Mouse (Mus musculus) neural tube, embryonic 11.5 days (tissue): Measurements from ENCODE around the gene Serpinc1. TPM values are rescaled to one million over a fixed set of nuclear protein-coding genes. Genes with fewer than 3 reads are reported as not detected.
"Not testable (repeated sequence)": the region's sequence is repeated elsewhere in the genome, so short reads cannot be mapped to it uniquely, and the experiment has no call there.

Source experiments
- ATAC-seq: fragments of 200-750 bp; cut with Nextera tagmentation; 2 replicates; pipeline ENCODE4 v1.8.0; 2017; ENCODE audit warnings: moderate number of reproducible peaks, mild to moderate bottlenecking, moderate TSS enrichment, moderate library complexity; ENCODE audit not compliant: insufficient read depth, low FRiP score, low TSS enrichment
- DNase-seq: peaks from one replicate; pipeline ENCODE4 v3.0.0-alpha.2; 2015; ENCODE audit warnings: low spot score
- H3K27ac ChIP-seq: fragments of 300-500 bp; sonication (generic); 2 replicates; pipeline ENCODE4 v1.5.1; 2014; ENCODE audit warnings: low read depth, mild to moderate bottlenecking, low read length
- H3K27me3 ChIP-seq: fragments of 300-500 bp; sonication (generic); 2 replicates; pipeline ENCODE4 v1.6.1; 2014; ENCODE audit warnings: mild to moderate bottlenecking, low read length, mixed read lengths; ENCODE audit not compliant: control insufficient read depth, insufficient read depth
- H3K36me3 ChIP-seq: fragments of 300-500 bp; sonication (generic); 2 replicates; pipeline ENCODE4 v1.6.1; 2014; ENCODE audit warnings: mild to moderate bottlenecking, low read length, moderate library complexity, mixed read lengths; ENCODE audit not compliant: control insufficient read depth, insufficient read depth
- H3K4me1 ChIP-seq: fragments of 300-500 bp; sonication (generic); 2 replicates; pipeline ENCODE4 v1.6.1; 2014; ENCODE audit warnings: low read length, mixed read lengths; ENCODE audit not compliant: control insufficient read depth, insufficient read depth
- H3K4me2 ChIP-seq: fragments of 300-500 bp; sonication (generic); 2 replicates; pipeline ENCODE4 v1.6.1; 2014; ENCODE audit warnings: low read depth, mild to moderate bottlenecking, moderate library complexity
- H3K4me3 ChIP-seq: fragments of 300-500 bp; sonication (generic); 2 replicates; pipeline ENCODE4 v1.5.1; 2014; ENCODE audit warnings: low read depth, low read length
- H3K9ac ChIP-seq: fragments of 300-500 bp; sonication (generic); 2 replicates; pipeline ENCODE4 v1.6.1; 2014; ENCODE audit warnings: mild to moderate bottlenecking, low read length
- H3K9me3 ChIP-seq: fragments of 300-500 bp; sonication (generic); 2 replicates; pipeline ENCODE4 v1.6.1; 2016; ENCODE audit warnings: low read length; ENCODE audit not compliant: control insufficient read depth
- WGBS: fragments of 180-500 bp; shearing (Covaris S2); extraction: QIAGEN DNeasy Blood & Tissue Kit; methylation state at CpG from one replicate; pipeline ENCODE4 v1.1.7; 2014; 5-methylcytosine and 5-hydroxymethylcytosine counted together
- polyA plus RNA-seq: library from polyadenylated mRNA; unstranded; fragments of >200 nt; fragmentation: Nextera tagmentation; extraction: Ambion mirVana; gene quantifications from 2 replicates; pipeline ENCODE4 v1.2.1, GENCODE M21; 2014

Gene Serpinc1
- polyA plus RNA-seq, 1 experiment from 2014 or later = 0.94 TPM

GRCm38 (mm10) chr1:160980537-160981234 lies 2.3 kb downstream of the Serpinc1 start:
- WGBS = 82% methylated on average over 8 of the region's 8 CpGs
- Histone ChIP-seq H3K27ac (no peak overlapping the region), H3K9ac (no peak overlapping the region), H3K4me2 (no peak overlapping the region), H3K27me3 (no peaks in the 10 kb centered on the region), H3K36me3 (no peaks in the 10 kb centered on the region), H3K4me3 (no peak overlapping the region), H3K4me1 (no peaks in the 10 kb centered on the region), H3K9me3 (no peaks in the 10 kb centered on the region)
- no peak for DNase-seq
- no peak for ATAC-seq

- H3K9ac ChIP-seq = no peak overlapping the region
- WGBS = 86% methylated on average over 4 of the region's 4 CpGs
Observed at GRCm38 (mm10) chr1:160981337-160981736, 3.0 kb downstream of the Serpinc1 start.

GRCm38 (mm10) chr1:160982887-160983286 lies 4.5 kb downstream of the Serpinc1 start:
- H3K27me3 ChIP-seq = no peaks in the 10 kb centered on the region
- DNase-seq (no peak), ATAC-seq (no peak)
- no peak overlapping the region for H3K9ac ChIP-seq
- H3K4me1 ChIP-seq = no peaks in the 10 kb centered on the region
- no peak overlapping the region for H3K4me2 ChIP-seq
- no peak overlapping the region for H3K4me3 ChIP-seq
- WGBS = 89% methylated on average over 3 of the region's 3 CpGs
- H3K27ac ChIP-seq = no peak overlapping the region
- no peaks in the 10 kb centered on the region for H3K9me3 ChIP-seq
- H3K36me3 ChIP-seq = no peaks in the 10 kb centered on the region

More at GRCm38 (mm10) chr1:160981337-160981736, 3.0 kb downstream of the Serpinc1 start:
- Histone ChIP-seq H3K4me3 (no peak overlapping the region), H3K27me3 (no peaks in the 10 kb centered on the region), H3K27ac (no peak overlapping the region), H3K9me3 (no peaks in the 10 kb centered on the region), H3K4me2 (no peak overlapping the region), H3K4me1 (no peaks in the 10 kb centered on the region), H3K36me3 (no peaks in the 10 kb centered on the region)
- ATAC-seq (no peak), DNase-seq (no peak)

GRCm38 (mm10) chr1:160984731-160985130 lies 6.3 kb downstream of the Serpinc1 start:
- H3K4me1 ChIP-seq, H3K4me3 ChIP-seq, H3K27me3 ChIP-seq, H3K9me3 ChIP-seq, ATAC-seq, H3K36me3 ChIP-seq, H3K27ac ChIP-seq, H3K9ac ChIP-seq, DNase-seq, H3K4me2 ChIP-seq: not testable (repeated sequence)
- 75% methylated on average over 1 of the region's 1 CpGs for WGBS

- ATAC-seq = no peak
- 89% methylated on average over 6 of the region's 6 CpGs for WGBS
- no peak for DNase-seq
Observed at GRCm38 (mm10) chr1:160985477-160985876, 7.1 kb downstream of the Serpinc1 start.

GRCm38 (mm10) chr1:160986881-160987635 lies 8.7 kb downstream of the Serpinc1 start:
- Histone ChIP-seq H3K4me1 (no peaks in the 10 kb centered on the region), H3K36me3 (no peaks in the 10 kb centered on the region), H3K9me3 (no peaks in the 10 kb centered on the region), H3K9ac (no peak overlapping the region), H3K27me3 (no peaks in the 10 kb centered on the region), H3K27ac (no peak overlapping the region), H3K4me2 (no peak overlapping the region), H3K4me3 (no peak overlapping the region)
- no peak for DNase-seq
- no peak for ATAC-seq
- 90% methylated on average over 17 of the region's 17 CpGs for WGBS

More at GRCm38 (mm10) chr1:160985477-160985876, 7.1 kb downstream of the Serpinc1 start:
- Histone ChIP-seq H3K27ac (no peak overlapping the region), H3K4me3 (no peak overlapping the region), H3K27me3 (no peaks in the 10 kb centered on the region), H3K4me1 (no peaks in the 10 kb centered on the region), H3K4me2 (no peak overlapping the region), H3K36me3 (no peaks in the 10 kb centered on the region), H3K9me3 (no peaks in the 10 kb centered on the region), H3K9ac (no peak overlapping the region)

GRCm38 (mm10) chr1:160989395-160989794 lies 11.0 kb downstream of the Serpinc1 start:
- H3K9ac ChIP-seq = no peak overlapping the region
- no peak overlapping the region for H3K4me3 ChIP-seq
- no peaks in the 10 kb centered on the region for H3K4me1 ChIP-seq
- H3K9me3 ChIP-seq = no peaks in the 10 kb centered on the region
- ATAC-seq (no peak), DNase-seq (no peak)
- no peaks in the 10 kb centered on the region for H3K27me3 ChIP-seq
- H3K36me3 ChIP-seq = no peaks in the 10 kb centered on the region
- H3K27ac ChIP-seq = no peak overlapping the region
- H3K4me2 ChIP-seq = no peak overlapping the region
- WGBS = 90% methylated on average over 15 of the region's 15 CpGs

GRCm38 (mm10) chr1:160993851-160994250 lies 15.5 kb downstream of the Serpinc1 start:
- no peak overlapping the region for H3K4me2 ChIP-seq
- no peaks in the 10 kb centered on the region for H3K27me3 ChIP-seq
- H3K9ac ChIP-seq = no peak overlapping the region
- H3K36me3 ChIP-seq = no peaks in the 10 kb centered on the region
- WGBS = 94% methylated on average over 6 of the region's 6 CpGs
- no peak overlapping the region for H3K27ac ChIP-seq
- no peak overlapping the region for H3K4me3 ChIP-seq
- no peaks in the 10 kb centered on the region for H3K9me3 ChIP-seq
- no peaks in the 10 kb centered on the region for H3K4me1 ChIP-seq
- ATAC-seq (no peak), DNase-seq (no peak)

GRCm38 (mm10) chr1:161004942-161005341 lies 26.6 kb downstream of the Serpinc1 start:
- Histone ChIP-seq H3K9ac (no peak overlapping the region), H3K27ac (no peak overlapping the region), H3K27me3 (no peaks in the 10 kb centered on the region), H3K9me3 (no peaks in the 10 kb centered on the region), H3K4me1 (no peaks in the 10 kb centered on the region), H3K4me3 (no peak overlapping the region), H3K36me3 (no peaks in the 10 kb centered on the region), H3K4me2 (no peak overlapping the region)
- DNase-seq (no peak), ATAC-seq (no peak)
- 74% methylated on average over 4 of the region's 4 CpGs for WGBS
